Mouse (Mus musculus) heart, postnatal 0 days (tissue): ENCODE results near the gene Scel.

Source experiments
- CTCF ChIP-seq: IDR thresholded peaks from 2 replicates; pipeline ENCODE4 v1.5.1; 2016; ENCODE audit warnings: antibody characterized with exemption, control low read depth, low read depth
- EP300 ChIP-seq: IDR thresholded peaks from 2 replicates; pipeline ENCODE4 v1.6.1; 2016; ENCODE audit warnings: antibody characterized with exemption, low read depth

DNA sequence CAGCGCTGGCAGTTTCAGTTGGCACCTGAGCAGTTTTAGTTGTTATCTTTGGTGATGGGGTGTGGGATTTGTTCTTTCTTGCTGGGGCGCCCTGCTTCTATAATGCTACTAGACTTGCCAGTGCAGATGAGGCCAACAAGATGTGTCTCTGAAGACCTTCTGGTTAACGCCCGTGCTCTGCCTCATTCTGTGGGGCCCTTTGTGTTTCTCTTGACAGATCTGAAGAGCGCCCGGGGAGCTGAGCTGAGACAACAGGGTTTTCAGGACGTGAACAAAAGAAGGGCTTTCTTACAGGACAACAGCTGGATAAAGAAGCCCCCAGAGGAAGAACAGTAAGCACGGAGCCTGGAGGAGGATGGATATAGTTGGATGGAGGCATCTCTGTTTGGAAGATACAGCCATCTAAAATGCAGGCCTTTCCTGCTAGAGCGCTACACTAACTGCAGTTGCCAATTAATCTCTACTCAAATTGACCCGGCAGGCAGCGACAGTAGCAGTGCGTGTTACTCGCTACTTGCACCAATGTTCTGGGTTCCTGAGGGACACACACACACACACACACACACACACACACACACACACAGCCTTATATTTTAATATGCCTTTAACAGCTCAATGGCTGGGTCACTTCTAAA, 16.7 kb downstream of the Scel start:
- TF ChIP-seq CTCF, result no peak
- TF ChIP-seq EP300, result no peak
